Mouse (Mus musculus) brain, embryonic 14.5 days (tissue): ENCODE results near the gene Postn. TPM values are rescaled to one million over a fixed set of nuclear protein-coding genes. Genes with fewer than 3 reads are reported as not detected.

Source experiments
- DNase-seq: peaks from one replicate; pipeline ENCODE4 v3.0.0-alpha.2; 2011; ENCODE audit warnings: low read depth
- CTCF ChIP-seq: fragments of 200-500 bp; IDR thresholded peaks from 2 replicates; pipeline ENCODE4 v1.5.1; 2012; ENCODE audit warnings: inconsistent platforms, mild to moderate bottlenecking, moderate library complexity, borderline replicate concordance; ENCODE audit not compliant: insufficient read depth, insufficient read length; ENCODE audit errors: extremely low read depth
- POLR2A ChIP-seq: fragments of 200-500 bp; IDR thresholded peaks from 2 replicates; pipeline ENCODE4 v1.6.1; 2012; ENCODE audit warnings: mild to moderate bottlenecking, inconsistent platforms, borderline replicate concordance; ENCODE audit not compliant: poor library complexity, insufficient read depth, insufficient read length, severe bottlenecking; ENCODE audit errors: extremely low read depth
- polyA plus RNA-seq: library from polyadenylated mRNA; depleted of rRNA; stranded (reverse); fragments of >200 nt; gene quantifications from 2 replicates; pipeline ENCODE4 v1.2.3, GENCODE M21; 2012; rRNA removed

Gene Postn
- 28.9 and 31.0 TPM in 2 replicates for polyA plus RNA-seq

- TF ChIP-seq CTCF, result no peak
- TF ChIP-seq POLR2A, result no peak
- no peak for DNase-seq
Measured at GRCm38 (mm10) chr3:54360897-54361296, at the start of gene Postn. Gene Postn, plus strand, starts transcription at chr3:54361109.

- peak; percentile 59 for DNase-seq
- TF ChIP-seq POLR2A (no peak), CTCF (peak; percentile 28; the same call in 1 of the 2 replicates)
Measured at GRCm38 (mm10) chr3:54314055-54314454, 46.9 kb upstream of the Postn start.

- TF ChIP-seq CTCF (peak; percentile 90), POLR2A (no peak)
- DNase-seq, result peak; percentile 57
Measured at GRCm38 (mm10) chr3:54352891-54353652, 7.8 kb upstream of the Postn start.

DNA sequence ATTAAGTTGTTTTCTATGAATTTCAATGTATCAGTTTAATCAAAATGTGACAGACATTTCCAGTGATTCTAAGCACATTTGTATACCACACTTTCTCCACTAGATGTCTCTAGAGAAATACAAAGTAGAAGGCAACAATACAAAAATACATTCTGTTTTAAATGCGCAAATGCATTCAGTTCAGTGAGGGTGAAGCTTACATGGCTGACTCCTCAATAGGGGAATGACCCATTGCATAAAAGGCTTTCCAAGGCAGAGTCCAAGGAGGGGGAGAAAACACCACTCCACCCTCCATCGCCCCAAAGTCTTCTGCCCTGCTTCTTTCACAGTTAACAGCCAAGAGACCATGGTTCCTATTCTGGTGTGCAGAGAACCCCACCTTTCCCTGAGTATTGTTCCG lies 3.3 kb upstream of the Postn start:
- TF ChIP-seq CTCF (no peak), POLR2A (no peak)
- peak; percentile 72 for DNase-seq

DNA sequence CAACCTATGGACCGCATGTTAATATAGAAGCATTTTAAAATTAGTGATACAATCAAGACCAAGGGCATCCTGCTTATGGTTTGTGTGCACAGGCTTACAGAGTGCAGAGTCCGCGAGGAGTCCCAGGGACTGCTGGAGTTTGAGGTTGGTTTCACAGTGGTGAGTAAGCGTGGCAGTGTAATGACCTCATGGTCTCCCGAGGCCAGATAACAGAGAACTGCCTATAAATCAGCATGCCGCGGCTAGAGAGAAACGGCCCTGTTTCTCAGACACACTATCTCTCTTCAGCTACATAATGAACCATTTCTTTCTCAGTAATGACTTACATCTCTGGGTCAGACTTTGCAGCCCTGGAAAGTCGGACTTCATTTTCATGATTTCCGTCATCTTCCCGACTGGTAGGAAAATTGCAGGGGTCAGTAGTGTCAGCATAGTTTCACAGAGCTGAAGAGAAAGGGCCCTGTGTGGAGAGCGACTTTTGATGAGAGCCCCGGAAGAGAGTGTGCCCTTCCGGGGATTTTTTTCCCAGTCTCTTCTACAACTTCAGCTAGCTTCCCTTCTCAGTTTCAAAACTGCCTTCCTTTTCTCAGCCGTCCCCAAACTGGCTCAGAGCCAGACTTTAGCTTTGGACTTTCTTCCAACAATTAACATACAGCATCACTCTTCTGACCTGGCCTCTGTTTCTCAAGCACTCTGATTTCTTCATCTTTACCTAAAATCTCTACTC lies 2.3 kb upstream of the Postn start:
- TF ChIP-seq CTCF (no peak), POLR2A (no peak)
- DNase-seq, result no peak

- TF ChIP-seq POLR2A, result no peak
- no peak for TF ChIP-seq CTCF
Measured at GRCm38 (mm10) chr3:54361656-54362055, 747 bp downstream of the Postn start.

GRCm38 (mm10) chr3:54371015-54371414 lies 10.1 kb downstream of the Postn start:
- DNase-seq, result no peak
- TF ChIP-seq POLR2A (no peak), CTCF (no peak)

More at GRCm38 (mm10) chr3:54361656-54362055, 747 bp downstream of the Postn start:
- DNase-seq, result no peak

DNA sequence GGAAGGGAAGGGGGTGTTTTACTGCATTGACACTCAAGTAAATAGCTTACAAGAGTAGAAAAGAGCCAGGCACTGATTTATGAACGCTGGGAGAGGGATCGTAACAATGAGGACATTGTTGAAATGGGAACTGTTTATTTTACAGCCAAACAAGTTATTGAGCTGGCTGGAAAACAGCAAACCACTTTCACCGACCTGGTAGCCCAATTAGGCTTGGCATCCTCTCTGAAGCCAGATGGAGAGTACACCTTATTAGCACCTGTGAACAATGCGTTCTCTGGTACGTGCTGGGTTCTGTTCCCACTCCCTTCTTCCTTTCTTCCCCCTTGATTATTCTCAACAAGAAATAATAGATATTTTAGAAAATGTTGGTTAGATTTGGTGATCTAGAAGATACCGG lies 11.7 kb downstream of the Postn start:
- DNase-seq, result peak; percentile 55
- TF ChIP-seq CTCF (no peak), POLR2A (no peak)

GRCm38 (mm10) chr3:54376014-54376413 lies 15.1 kb downstream of the Postn start:
- DNase-seq, result no peak
- TF ChIP-seq POLR2A, result no peak
- no peak for TF ChIP-seq CTCF

DNA sequence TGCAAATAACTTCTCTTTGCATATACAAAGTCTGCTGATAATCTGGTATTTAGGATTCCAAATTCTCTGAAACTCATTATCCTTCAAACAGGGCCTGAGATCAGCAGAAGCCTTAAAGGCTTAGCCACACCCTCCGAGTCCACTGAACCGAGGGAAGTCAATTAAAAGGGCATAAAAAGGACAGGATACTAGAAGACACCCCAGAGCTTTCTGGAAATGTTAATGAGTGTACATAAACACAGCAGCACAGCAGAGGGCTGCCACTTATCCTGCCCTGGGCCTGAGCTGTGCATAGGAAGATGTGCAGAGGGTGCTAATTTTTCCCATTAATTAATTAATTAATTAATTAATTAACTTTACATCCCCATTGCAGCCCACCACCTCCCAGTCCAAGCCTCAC lies 16.7 kb downstream of the Postn start:
- TF ChIP-seq POLR2A (no peak), CTCF (no peak)
- DNase-seq, result peak; percentile 54

DNA sequence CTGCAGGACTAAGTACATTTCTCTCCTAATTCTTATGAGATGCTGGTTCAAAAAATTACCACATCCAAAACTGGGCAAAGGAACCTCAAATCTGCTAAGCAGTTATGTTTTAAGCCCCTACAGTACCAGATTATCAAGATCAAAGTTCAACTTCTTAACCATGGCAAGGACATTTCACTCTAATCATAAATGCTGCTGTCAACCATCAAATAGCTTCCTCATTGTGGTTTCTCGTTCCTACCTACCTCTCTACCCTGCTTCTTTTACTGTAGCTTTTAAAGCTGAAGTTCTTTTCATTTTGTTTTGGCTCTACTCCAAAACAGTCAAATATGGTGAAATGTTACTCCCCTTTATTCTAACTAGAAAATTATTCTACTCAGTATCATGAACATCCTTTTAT lies 17.2 kb downstream of the Postn start:
- TF ChIP-seq POLR2A (no peak), CTCF (no peak)
- DNase-seq, result no peak
